Comparison of ENCODE assay signal across 8 mouse cellular contexts in genomic region chr2:130839874-130840661, GRCm38 (mm10).
DNase-seq lines count a peak whose midpoint lies in the region; ATAC-seq and TF ChIP-seq lines count a peak whose summit lies in the region.

No protein-coding gene starts in this region.

- peaks cover 23% of the 10 kb centered on the region for H3K36me3 ChIP-seq in hindbrain, embryonic 10.5 days
- no peaks in the 10 kb centered on the region for H3K36me3 ChIP-seq in lung, embryonic 15.5 days
- H3K36me3 ChIP-seq in thymus, adult 2 months (ENCODE audit: control insufficient read depth, insufficient read depth, low read length), result no peaks in the 10 kb centered on the region

- peak; percentile 14; the same call in 1 of the 2 replicates for TF ChIP-seq CTCF in olfactory bulb, adult 2 months (IDR thresholded peaks at IDR 0.05; ENCODE audit: insufficient read depth, low read depth, low read length)
- 0 out of 2 replicates have a peak, but pooled peaks have one; percentile 3 for TF ChIP-seq CTCF in thymus, adult 2 months (IDR thresholded peaks at IDR 0.05; ENCODE audit: borderline replicate concordance, control insufficient read depth, extremely low read depth, insufficient read depth, low read length, poor library complexity)

- H3K9me3 ChIP-seq in hindbrain, embryonic 10.5 days, result no peaks in the 10 kb centered on the region
- H3K9me3 ChIP-seq in lung, embryonic 15.5 days, result no peaks in the 10 kb centered on the region

- peaks cover 6% of the 10 kb centered on the region; the same call in 1 of the 2 replicates for H3K27me3 ChIP-seq in hindbrain, embryonic 10.5 days (ENCODE audit: insufficient read depth, poor library complexity, severe bottlenecking)
- no peaks in the 10 kb centered on the region for H3K27me3 ChIP-seq in lung, embryonic 15.5 days
- H3K27me3 ChIP-seq in thymus, adult 2 months (ENCODE audit: control insufficient read depth, insufficient read depth, low read length), result no peaks in the 10 kb centered on the region

- peak; percentile 82 for DNase-seq in MN1 (ENCODE audit: low spot score)
- peak; percentile 79 for DNase-seq in cerebellum, adult 8-10 months
- peak; percentile 84 for DNase-seq in hindbrain, embryonic 10.5 days (ENCODE audit: low spot score)
- DNase-seq in layer of hippocampus, adult 9-10 months (ENCODE audit: low spot score), result peak; percentile 52
- peak; percentile 80 for DNase-seq in thymus, adult 2 months

- TF ChIP-seq POLR2A in olfactory bulb, adult 2 months (IDR thresholded peaks at IDR 0.05; ENCODE audit: insufficient read depth, low read depth, low read length), result peak; percentile 73
- peak; percentile 14; the same call in 1 of the 2 replicates for TF ChIP-seq POLR2A in thymus, adult 2 months (IDR thresholded peaks at IDR 0.05; ENCODE audit: control insufficient read depth, extremely low read depth, insufficient read depth, low read length, poor library complexity)

- peak overlapping the region; percentile 85 for H3K4me2 ChIP-seq in lung, embryonic 15.5 days

- H3K9ac ChIP-seq in lung, embryonic 15.5 days, result peak overlapping the region; percentile 78

- WGBS in hindbrain, embryonic 10.5 days, result under 1% methylated on average over 77 of the region's 77 CpGs
- under 1% methylated on average over 46 of the region's 77 CpGs for WGBS in lung, embryonic 15.5 days
- 1% methylated on average over 76 of the region's 77 CpGs for WGBS in olfactory bulb, adult 2 months
- under 1% methylated on average over 54 of the region's 77 CpGs for WGBS in thymus, adult 2 months

- peak overlapping the region; percentile 97 for H3K27ac ChIP-seq in hindbrain, embryonic 10.5 days
- peak overlapping the region; percentile 65 for H3K27ac ChIP-seq in lung, embryonic 15.5 days
- H3K27ac ChIP-seq in olfactory bulb, adult 2 months (ENCODE audit: insufficient read depth, low read depth, low read length), result peak overlapping the region; percentile 98
- no peak overlapping the region for H3K27ac ChIP-seq in thymus, adult 2 months (ENCODE audit: control insufficient read depth, insufficient read depth, low read length)

- H3K4me3 ChIP-seq in hindbrain, embryonic 10.5 days, result peak overlapping the region; percentile 99
- H3K4me3 ChIP-seq in lung, embryonic 15.5 days, result peak overlapping the region; percentile 79
- H3K4me3 ChIP-seq in olfactory bulb, adult 2 months (ENCODE audit: insufficient read depth, low read depth, low read length), result peak overlapping the region; percentile 99
- H3K4me3 ChIP-seq in thymus, adult 2 months (ENCODE audit: control insufficient read depth, insufficient read depth, low read length), result peak overlapping the region; percentile 97

- H3K4me1 ChIP-seq in hindbrain, embryonic 10.5 days (replicated peaks), result peaks cover 26% of the 10 kb centered on the region
- peaks cover 10% of the 10 kb centered on the region; the same call in 1 of the 2 replicates for H3K4me1 ChIP-seq in lung, embryonic 15.5 days
- peaks cover 4% of the 10 kb centered on the region; the same call in 1 of the 2 replicates for H3K4me1 ChIP-seq in olfactory bulb, adult 2 months (ENCODE audit: control insufficient read depth, insufficient read depth, low read length)
- H3K4me1 ChIP-seq in thymus, adult 2 months (replicated peaks; ENCODE audit: control insufficient read depth, insufficient read depth, low read length), result peaks cover 9% of the 10 kb centered on the region

- peak; percentile 76 for ATAC-seq in frontal cortex, adult (ENCODE audit: low TSS enrichment)
- peak; percentile 96 for ATAC-seq in lung, embryonic 15.5 days (ENCODE audit: borderline replicate concordance, extremely low read depth, low FRiP score, low TSS enrichment)
